Mouse (Mus musculus): ENCODE results near the gene Syngr4.

DNA sequence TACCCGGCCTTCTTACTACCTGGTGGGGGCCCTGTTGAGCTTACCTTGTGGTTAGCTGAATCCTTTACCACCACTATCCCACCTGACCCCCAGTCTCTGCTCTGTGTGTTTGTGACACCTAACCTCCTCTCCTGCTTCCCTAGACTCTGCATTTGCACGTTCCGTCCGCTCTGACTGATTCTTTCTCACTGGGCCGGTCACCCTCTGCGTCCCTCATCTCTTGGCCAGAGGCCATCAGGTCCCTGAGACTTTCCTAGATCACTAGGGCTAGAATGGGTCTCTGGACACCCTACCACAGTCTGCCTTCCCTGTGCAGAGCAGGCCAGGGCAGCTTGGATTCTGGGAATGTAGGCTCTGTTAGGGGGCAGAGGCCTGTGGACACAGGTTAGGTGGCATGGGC is 17.6 kb upstream of the Syngr4 start:
- TF ChIP-seq CTCF (conservative IDR thresholded peaks at IDR 0.05; ENCODE audit: insufficient read depth, insufficient read length, low read depth, low read length) (no peak), POLR2A (IDR thresholded peaks at IDR 0.05; ENCODE audit: low read depth, low read length) (no peak)
